Mouse (Mus musculus) frontal cortex, adult 2 months (tissue): Measurements from ENCODE around the gene Got1. TPM values are rescaled to one million over a fixed set of nuclear protein-coding genes. Genes with fewer than 3 reads are reported as not detected.
"Not testable (repeated sequence)": the region's sequence is repeated elsewhere in the genome, so short reads cannot be mapped to it uniquely, and the experiment has no call there.

Source experiments
- DNase-seq, 2 experiments: peaks; one replicate each; pipeline ENCODE4 v3.0.0; 2022; ENCODE audit warnings: low spot score in 1 of 2; ENCODE audit errors: extremely low spot score in 1 of 2
- polyA plus RNA-seq: library from polyadenylated mRNA; depleted of rRNA; stranded (reverse); fragments of >200 nt; gene quantifications from 2 replicates; pipeline ENCODE4 v1.2.3, GENCODE M21; 2012

The Got1 gene
- polyA plus RNA-seq, 1 experiment: 348 TPM

GRCm38 (mm10) chr19:43493316-43493715 lies 31.1 kb downstream of the Got1 start:
- DNase-seq: not testable (repeated sequence)

GRCm38 (mm10) chr19:43487429-43487828 lies 37.0 kb downstream of the Got1 start:
- peak in 1 of 2 experiments; percentile 71 for DNase-seq

- DNase-seq: no peak
Observed at GRCm38 (mm10) chr19:43480512-43480911, 43.9 kb downstream of the Got1 start.

- DNase-seq: no peak
Observed at GRCm38 (mm10) chr19:43479431-43479830, 45.0 kb downstream of the Got1 start.

GRCm38 (mm10) chr19:43478891-43479290 lies 45.5 kb downstream of the Got1 start:
- DNase-seq: peak; percentile 49 to 89

GRCm38 (mm10) chr19:43477436-43477835 lies 47.0 kb downstream of the Got1 start:
- DNase-seq: no peak

- DNase-seq: no peak
Observed at GRCm38 (mm10) chr19:43476063-43476462, 48.3 kb downstream of the Got1 start.

GRCm38 (mm10) chr19:43475642-43476041 lies 48.8 kb downstream of the Got1 start:
- DNase-seq: no peak

- no peak for DNase-seq
Observed at GRCm38 (mm10) chr19:43472781-43473180, 51.6 kb downstream of the Got1 start.

GRCm38 (mm10) chr19:43472331-43472730 lies 52.1 kb downstream of the Got1 start:
- DNase-seq: no peak

- no peak for DNase-seq
Observed at GRCm38 (mm10) chr19:43469333-43469732, 55.1 kb downstream of the Got1 start.

- DNase-seq: peak in 1 of 2 experiments; percentile 58
Observed at GRCm38 (mm10) chr19:43467927-43468685, 56.3 kb downstream of the Got1 start.

- no peak for DNase-seq
Observed at GRCm38 (mm10) chr19:43465601-43466255, 58.7 kb downstream of the Got1 start.

- no peak for DNase-seq
Observed at GRCm38 (mm10) chr19:43465076-43465475, 59.3 kb downstream of the Got1 start.

GRCm38 (mm10) chr19:43464294-43464687 lies 60.1 kb downstream of the Got1 start:
- DNase-seq: no peak

- DNase-seq: no peak
Observed at GRCm38 (mm10) chr19:43463546-43464293, 60.7 kb downstream of the Got1 start.

- no peak for DNase-seq
Observed at GRCm38 (mm10) chr19:43462141-43462540, 62.3 kb downstream of the Got1 start.

- DNase-seq: no peak
Observed at GRCm38 (mm10) chr19:43460481-43460880, 63.9 kb downstream of the Got1 start.

GRCm38 (mm10) chr19:43459948-43460347 lies 64.5 kb downstream of the Got1 start:
- no peak for DNase-seq

GRCm38 (mm10) chr19:43453025-43453424 lies 71.4 kb downstream of the Got1 start:
- no peak for DNase-seq

GRCm38 (mm10) chr19:43452176-43452575 lies 72.2 kb downstream of the Got1 start:
- peak; percentile 64 to 82 for DNase-seq
